Mouse (Mus musculus) lung, postnatal 36 days (tissue): ENCODE data around the gene Ubr4.
"Not testable (repeated sequence)": the region's sequence is repeated elsewhere in the genome, so short reads cannot be mapped to it uniquely, and the experiment has no call there.

Experiments
- DNase-seq: peaks from one replicate; pipeline ENCODE4 v3.0.0; 2022; ENCODE audit warnings: mixed read lengths

Gene Ubr4

DNA sequence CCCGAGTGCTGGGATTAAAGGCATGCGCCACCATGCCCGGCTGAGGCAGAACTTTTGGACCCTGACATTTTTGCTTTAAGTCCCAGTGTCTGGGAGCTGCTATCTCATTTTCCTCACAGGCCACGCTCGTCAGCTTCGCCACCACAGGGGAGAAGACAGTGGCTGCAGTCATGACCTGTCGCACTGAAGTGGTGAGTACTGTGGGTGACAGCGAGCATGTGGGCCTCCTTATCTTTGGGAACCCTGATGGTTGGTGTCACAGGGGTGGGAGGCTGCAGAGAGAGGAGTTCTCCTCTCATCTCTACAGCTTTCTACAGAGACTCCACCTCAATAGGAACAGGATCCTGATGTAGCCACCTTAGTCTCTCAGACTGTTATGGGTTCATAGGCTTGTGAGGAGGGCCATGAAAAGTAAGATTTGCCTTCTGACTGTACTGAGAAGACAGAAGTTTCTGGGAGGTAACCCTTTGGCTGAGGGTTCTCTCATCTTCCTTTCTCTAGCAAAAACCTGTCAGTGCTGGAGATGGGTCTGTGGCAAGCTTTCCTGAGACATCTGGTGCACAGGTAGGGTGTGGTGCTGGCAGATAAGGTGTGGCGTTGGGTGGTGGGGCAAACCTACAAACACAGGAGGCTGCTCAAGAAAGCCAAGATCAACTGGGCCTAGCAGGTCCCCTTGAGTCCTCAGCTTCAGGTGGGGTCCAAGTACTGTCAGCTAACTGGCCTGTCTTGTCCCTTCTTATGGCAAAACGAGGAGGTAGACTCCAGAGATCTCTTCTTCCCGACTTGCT lies 8.5 kb downstream of the Ubr4 start:
- DNase-seq = no peak

DNA sequence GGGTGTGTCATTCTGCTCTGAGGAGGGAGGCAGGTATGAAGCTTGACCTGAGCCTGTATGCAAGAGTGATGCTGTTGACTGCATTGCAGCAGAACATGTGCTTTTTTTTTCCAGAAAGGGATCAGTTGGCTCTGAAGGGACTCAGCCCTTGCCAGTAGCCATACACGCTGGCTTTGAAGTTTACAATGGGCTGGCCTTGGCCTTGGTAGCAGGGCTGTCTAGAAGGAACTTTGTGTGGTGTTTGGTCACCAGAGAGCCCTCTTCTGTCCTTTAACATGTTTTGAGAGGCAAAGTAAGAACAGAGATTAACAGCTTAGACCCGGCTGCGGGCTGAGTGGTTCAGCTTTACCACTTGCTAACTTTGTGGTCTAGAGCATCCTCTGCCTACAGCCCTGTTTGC lies 14.9 kb downstream of the Ubr4 start:
- DNase-seq = no peak

DNA sequence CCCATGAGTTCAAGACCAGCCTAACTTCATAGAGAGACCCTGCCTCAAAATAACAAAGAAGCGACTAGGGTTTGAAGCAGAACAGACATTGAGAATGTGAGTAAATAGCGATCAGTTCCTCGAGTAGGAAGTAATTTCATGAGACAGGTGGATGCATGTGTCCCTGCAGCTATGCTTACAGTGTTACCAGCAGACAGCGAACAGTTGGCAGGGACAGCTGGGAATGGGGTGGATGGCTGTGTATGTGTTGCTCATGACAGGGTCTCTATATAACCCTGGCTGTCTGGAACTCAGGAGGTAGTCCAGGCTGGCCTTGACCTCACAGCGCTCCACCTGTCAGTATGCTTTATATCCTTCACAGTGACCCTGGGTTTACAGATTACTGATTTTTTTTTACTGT lies 15.6 kb downstream of the Ubr4 start:
- DNase-seq = no peak

DNA sequence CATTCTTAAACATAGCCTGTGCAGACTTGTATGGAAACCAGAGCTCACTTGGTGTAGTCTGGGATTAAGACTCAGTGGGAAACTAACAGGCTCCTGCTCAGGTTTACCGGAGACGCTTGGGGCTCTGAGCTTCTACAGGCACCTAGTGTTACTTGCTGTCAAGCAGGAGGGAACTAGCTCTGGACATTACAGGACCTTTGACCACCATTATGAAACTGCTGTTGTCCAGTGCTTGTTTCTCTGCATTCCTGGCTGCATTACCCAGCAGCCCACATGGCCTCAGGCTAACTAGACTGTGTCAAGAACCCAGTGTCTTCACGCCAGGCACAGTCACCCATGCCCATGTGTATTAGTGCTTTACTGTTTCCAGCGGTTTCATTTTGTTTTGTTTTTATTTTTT lies 20.7 kb downstream of the Ubr4 start:
- DNase-seq = no peak

DNA sequence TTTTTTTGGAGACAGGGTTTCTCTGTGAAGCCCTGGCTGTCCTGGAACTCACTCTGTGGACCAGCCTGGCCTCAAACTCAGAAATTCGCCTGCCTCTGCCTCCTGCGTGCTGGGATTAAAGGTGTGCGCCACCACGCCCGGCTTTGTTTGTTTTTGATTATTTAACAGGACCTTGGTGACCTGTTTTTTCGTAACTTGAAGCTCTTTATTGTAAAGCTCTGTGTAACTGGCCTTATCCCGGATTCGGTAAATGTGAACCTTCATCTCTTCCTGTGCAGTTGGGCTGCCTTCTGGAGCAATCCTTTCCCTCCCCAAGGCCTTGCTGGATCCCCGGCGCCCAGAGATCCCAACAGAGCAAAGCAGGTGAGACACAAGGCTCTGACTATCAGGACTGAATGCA lies 21.1 kb downstream of the Ubr4 start:
- no peak for DNase-seq

DNA sequence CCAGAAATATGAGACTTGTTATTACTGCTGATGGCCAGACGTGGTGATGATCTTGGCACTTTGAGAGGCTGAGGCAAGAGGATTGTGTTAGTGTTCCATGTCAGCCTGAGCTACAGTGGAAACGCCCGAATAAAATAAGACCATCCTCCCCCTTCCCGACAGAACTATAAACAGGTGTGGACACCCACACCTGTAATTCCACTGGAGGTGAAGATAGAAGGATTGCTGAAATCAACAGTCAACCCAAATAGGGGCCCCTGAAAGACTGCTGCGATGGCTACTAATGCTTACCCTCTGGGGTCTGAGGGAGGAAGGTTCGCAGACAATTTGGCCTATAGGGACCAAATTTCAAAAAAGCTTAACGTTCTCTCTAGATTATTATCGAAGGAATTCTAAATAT lies 27.3 kb downstream of the Ubr4 start:
- no peak for DNase-seq

DNA sequence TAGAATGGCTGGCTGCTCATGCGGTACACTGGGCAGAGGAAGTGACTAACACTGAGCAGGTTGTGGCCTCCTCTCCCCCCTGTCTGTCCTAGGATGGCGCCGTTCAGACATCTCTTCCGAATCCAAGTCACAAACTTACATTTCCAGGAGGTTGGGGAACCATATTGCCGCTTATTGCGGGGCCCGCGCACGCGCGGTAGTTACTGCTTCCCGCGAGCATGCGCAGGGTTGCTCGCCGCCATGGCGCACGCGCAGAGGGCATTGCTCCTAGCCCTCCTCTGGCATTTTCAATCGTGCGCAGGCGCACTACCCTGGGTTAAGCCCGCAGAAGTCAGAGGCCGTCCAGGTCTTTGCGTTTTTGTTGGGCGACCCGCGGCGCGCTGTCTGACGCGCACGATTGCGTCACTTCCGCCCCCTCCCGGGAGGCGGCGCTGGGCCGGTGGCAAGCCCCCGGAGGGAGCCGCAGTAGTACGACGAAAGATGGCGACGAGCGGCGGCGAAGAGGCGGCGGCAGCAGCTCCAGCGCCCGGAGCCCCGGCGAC lies 27.9 kb downstream of the Ubr4 start:
- peak; percentile 99 for DNase-seq

DNA sequence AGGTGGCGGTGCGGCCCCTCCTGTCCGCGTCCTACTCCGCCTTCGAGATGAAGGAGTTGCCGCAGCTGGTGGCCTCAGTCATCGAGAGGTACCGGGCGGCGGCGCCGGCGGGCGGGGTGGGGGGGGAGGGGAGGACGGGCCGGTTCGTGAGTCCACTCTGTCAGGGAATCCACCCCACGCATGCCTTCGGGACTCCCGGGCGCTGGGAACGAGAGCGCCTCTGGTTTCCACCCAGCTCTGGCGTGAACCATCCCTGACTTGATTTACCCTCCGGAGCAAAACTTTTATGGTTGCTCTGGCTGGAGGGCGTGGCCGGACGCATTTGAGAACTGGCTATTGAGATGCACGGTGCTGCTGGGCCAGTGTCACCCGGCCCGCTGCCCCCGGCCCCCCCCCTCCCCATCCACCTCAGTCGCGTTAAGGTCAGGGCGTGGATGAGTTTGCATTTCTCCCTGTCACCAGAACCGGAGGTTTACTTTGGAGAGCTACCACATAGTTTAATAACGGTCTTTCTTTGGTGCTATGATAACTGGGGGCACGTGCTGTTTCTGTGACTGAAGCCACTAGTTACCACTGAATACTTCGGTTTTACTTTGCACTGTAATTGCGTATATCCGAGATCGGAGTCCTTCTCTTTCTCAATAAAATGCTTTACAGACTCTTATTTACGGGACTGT lies 28.5 kb downstream of the Ubr4 start:
- peak; percentile 21 for DNase-seq

DNA sequence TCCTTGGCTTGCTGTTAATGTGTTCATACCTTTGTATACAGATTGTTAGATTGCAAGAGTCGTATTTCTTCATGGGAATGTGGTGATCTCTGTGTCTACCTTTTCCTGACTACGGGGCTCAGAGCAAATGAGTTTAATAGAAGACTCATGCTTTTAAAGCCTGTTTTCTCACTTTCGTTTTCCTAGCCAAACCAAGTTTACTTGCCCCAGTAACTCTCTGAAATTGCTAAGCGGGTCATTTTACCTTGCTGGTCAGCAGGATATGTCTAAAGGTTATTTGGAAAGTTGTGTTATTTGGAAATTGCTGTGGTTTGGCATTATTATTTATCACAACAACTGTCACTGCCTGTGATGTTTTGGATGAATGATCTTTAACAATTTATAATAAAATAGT lies 29.0 kb downstream of the Ubr4 start:
- DNase-seq = no peak

DNA sequence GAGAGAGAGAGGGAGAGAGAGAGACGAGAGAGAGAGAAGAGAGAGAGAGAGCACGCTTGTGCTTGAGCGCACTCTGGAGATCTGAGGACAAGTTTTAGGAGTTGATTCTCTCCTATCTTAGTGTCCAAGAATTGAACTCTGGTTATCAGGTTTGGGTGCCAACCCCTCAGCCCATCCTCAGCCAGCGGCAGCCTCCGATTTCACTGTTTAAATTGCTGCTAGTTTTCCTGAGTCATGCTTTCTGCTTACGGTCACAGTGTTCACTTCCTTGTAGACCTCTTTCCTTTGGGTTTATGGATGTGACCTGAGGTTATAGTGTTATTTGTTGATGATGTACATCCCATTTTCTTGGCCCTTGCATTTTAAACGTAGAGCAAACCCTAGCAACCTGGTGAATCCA lies 29.8 kb downstream of the Ubr4 start:
- DNase-seq = no peak

DNA sequence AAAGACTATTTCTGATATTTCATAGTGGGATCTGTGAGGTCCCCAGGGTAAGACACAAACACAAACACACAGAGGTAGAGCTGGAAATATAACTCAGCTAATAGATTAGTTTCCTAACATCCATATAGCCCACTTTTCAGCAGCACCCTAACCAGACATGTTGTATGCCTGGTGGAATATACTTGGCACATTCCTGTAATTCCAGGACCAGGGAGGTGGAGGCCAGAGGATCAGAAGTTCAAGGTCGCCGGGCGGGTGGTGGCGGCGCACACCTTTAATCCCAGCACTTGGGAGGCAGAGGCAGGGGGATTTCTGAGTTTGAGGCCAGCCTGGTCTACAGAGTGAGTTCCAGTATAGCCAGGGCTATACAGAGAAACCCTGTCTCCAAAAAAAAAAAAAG lies 33.4 kb downstream of the Ubr4 start:
- DNase-seq = not testable (repeated sequence)

DNA sequence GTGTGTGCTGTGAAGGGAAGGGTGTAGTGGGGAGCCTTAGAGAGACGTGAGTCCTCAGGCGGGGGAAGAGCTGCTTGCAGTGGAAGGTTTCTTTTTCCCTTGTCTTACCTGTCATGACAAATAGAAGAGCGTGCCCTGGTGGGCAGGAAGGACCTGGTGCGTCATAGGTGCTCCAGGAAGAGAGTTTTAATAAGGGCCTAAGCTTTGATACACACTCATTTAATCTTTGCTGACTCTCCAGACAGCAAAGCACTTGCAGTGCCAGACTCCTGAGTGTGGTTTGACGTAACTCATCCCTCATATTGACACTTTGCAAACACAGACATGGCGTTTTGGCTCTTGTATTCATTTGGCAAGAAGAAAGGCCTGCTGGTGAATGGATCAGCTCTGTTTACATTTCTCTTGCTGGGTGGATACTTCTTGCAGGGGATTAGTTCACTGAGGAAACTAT lies 34.5 kb downstream of the Ubr4 start:
- DNase-seq = peak; percentile 94

DNA sequence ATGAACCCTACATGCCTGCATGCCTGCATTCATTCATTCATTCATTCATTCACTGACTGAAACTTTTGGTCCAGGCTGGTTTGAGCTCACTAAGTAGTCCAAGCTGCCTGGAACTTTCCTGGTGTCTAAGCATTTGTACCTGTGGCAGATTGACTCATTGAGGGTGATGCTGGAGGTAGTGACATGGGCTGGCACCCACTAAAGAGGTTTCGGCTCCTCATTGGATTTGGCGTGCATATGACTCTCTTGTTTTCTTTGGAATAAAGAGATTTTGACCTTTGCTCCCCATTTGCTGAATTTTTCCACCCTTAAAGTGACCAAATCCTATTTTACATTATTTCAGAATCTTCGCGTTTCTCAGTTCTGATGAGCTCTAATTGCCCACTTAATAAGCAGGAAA lies 37.1 kb downstream of the Ubr4 start:
- no peak for DNase-seq

DNA sequence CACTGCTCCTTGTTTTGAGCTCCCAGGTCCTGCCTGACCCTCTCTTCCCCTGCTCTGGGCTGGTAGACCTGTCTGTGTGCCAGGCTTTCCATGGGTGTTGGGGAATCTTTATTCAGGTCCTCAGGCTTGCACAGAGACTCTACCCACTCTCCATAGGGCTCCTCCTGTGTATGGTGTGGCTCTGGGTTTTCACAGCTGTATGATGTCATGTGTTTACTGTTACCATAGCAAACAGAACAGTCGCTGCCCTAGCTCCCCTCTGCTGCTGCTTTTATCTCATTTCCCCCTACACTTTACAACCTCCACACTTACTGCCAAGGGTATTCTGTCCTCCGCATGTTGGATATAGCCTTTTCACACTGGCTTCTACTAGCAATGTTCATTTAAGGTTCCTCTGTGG lies 43.0 kb downstream of the Ubr4 start:
- DNase-seq = no peak

DNA sequence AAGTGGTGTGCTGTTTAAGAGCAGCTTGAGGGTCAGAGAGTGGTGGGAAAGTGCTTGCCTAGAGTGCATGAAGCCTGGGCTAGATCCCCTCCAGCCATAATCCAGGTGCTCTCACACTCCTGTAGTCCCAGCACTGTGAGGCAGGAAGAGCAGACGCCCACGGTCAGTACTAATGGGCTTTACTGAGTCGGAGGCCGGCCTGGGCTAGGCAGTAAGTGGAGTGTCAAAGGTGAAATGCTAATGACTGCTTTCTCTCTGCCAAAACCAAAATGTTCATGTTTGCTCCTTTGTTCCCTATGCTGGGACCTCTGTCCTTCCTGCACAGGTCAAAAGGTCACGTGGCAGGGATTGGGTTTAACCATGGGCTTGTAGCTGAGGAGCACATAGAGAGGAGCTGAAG lies 48.1 kb downstream of the Ubr4 start:
- DNase-seq = no peak

DNA sequence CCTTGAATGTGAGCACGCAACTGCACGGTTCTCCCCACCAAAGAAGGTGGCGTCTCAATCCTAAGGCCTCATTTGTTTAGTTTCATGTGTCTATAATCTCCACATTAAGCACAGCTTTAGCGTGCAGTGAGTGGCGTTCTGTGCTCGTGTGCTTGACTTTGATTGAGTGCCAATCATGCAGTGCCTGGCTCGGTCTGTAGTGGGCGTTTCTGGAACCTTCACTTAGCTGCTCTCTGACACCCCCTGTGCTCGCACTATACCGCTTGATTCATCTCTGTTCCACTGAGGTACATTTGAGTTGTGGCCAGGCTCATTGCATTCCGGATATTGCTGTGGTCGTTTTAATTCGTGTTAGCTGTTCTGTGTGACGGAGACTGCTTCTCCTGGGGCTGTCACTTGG lies 50.8 kb downstream of the Ubr4 start:
- DNase-seq = no peak

DNA sequence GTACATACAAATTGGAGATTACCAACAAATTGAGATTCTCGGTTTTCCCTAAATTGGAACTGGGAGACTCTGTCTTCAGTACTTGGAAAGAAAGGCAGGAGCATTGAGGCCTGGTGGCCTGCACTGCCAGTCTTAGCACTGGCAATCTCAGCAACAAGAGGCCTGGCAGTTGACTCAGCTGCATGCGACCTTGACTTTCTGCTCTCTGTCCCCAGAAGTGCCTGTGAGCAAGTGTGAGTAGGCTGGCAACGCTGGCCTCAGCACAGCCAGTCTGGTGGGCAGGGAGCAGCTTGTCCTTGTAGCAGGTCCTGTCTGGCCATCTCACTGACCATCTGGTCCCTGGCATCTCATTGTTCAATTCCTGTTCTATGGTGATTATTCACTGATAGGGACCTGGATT lies 58.9 kb downstream of the Ubr4 start:
- no peak for DNase-seq

DNA sequence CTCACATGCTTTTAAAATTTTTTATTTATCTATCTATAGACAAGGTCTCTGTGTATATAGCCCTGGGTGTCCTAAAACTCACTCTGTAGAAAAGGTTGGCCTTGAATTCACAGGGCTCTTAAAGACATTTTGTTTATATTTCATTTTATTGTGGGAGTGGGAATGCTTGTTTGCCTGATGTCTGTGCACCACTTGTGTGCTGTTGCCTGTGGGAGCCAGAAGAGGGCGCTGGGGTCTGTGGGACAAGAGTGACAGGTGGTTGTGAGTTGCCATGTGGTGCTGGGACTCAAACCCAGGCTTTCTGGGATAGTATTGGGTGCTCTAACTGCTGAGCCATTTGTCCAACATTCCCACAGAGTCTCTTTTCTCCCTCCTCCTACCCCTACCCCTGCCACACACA lies 65.5 kb downstream of the Ubr4 start:
- DNase-seq = no peak

DNA sequence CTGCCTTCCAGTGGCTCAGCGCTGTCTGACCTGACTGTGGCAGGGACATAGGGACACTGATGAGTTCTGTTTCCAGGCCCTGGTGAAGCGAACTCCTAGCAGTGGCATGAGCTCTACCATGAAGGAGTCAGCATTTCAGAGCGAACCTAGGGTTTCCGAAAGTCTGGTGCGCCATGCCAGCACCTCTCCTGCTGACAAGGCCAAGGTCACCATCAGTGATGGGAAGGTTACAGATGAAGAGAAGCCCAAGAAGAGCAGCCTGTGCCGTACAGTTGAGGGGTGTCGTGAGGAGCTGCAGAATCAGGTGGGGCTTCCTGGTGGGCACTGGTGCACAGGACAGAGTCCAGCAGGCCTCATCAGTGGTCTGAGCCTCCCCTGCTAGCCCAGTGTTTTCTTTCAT lies 69.2 kb downstream of the Ubr4 start:
- no peak for DNase-seq

DNA sequence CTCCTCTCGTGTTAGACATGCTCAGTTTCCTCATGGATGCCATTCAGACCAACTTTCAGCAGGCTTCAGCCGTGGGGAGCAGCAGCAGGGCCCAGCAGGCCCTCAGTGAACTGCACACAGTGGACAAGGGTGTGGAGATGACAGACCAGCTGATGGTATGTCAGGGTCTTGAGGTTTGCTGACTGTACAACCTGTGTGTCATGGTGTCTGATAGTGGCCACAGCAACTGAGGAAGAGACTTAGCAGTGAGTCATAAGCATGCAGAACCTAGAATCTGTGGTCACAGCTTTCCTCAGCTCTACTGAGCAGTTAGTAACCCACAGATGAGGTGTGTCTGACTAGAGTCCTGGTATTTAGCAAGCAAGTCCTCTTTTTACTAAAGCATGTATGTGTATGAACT lies 70.0 kb downstream of the Ubr4 start:
- no peak for DNase-seq

DNA sequence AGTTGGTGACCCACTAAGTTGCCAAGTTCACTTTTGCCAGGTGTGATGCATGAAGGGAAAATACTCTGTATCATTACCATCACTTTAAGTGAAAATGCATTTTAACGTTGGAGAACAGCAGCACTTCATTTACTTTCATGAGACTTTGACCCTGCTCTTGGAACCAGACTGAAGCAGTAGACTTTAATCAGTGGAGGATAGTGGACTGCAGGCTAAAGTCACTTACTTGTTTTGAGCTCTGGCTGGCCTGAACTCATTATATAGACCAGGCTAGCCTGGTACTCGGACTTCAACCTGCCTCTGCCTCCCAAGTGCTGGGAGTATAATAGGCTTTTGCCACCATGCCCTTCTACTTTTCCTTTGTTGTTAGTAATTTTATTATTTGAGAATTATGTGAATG lies 70.9 kb downstream of the Ubr4 start:
- no peak for DNase-seq

DNA sequence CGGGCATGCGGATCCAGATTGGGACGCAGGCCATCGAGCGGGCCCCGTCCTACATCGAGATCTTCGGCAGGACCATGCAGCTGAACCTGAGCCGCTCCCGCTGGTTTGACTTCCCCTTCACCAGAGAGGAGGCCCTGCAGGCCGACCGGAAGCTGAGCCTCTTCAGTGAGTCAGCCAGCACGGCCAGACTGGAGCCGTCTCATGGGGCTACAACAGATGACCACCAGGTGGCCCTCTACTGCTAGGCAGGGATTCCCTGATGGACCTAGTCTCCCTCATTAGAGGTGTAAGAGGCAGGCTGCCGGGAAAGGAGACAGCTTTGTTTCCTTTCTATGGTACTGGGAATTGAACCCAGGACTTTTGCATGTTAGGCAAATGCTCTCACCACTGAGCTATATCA lies 77.8 kb downstream of the Ubr4 start:
- DNase-seq = peak; percentile 91

DNA sequence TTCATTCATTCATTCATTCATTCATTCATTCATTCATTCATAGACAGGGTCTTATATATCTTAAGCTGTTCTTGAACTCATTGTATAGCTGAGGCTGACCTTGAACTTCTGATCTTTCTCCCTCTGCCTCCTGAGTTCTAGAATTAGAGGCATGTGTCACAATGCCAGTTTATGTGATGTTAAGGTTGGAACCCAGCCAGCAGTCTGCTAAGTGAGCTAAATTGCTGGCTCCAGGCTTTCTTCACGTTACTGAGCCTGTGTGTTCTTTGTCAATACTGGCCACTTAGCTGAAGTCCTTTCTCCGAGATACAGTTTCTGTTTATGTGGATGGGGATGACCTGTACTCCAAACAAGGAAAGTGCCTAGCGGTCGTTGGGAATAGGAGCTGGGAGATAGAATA lies 78.5 kb downstream of the Ubr4 start:
- peak; percentile 61 for DNase-seq

DNA sequence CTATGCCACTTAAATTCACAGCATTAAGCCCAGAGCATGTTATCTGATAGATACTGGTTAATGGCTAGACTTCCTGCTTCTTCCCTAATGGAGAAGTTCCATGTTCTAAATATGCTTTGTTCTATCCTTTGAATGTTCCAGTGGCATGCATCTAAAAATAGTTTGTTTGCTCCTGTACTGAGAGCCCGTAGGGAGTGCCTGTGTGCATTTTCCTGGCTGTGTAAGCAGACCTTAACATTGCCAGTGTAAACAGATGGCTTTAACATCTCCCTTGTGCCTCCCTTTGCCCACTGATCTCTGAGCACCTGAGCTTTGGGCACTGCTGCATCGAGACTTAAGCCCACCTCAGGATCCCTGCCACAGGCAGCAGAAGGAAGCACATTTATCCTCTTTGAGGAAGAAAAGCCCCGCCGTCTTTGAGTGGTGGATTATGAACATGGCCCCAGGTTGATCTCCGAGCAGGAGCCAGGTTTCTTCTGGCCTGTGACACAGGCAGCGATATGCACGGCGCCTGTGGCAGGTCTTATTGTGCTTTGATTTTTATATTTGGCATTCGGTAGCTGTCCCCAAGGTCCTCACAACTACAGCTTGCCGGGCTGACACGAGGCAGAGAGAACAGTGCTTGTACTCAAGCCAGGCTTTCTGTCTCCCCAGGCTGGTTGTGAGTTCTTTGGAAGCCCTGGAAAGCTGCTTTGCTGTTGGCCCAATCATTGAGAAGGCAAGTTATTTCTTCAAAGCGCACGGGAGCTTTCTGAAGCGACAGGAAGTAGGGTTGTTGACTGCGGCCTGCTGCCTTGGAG lies 80.8 kb downstream of the Ubr4 start:
- peak; percentile 72 for DNase-seq
